Mouse (Mus musculus) inflammation-experienced regulatory T-cells (primary cell): ENCODE measurements around the gene 2310033P09Rik. TPM values are rescaled to one million over a fixed set of nuclear protein-coding genes. Genes with fewer than 3 reads are reported as not detected.

Experiments used
- polyA plus RNA-seq, 2 experiments: library from polyadenylated mRNA; unstranded; fragments of 100-300 nt; shearing (Covaris generic); gene quantifications; one replicate each; pipeline ENCODE4 v1.2.1; 2017

The 2310033P09Rik gene
- polyA plus RNA-seq: 10 to 100 TPM; 36.5 to 39.7 TPM

GRCm38 (mm10) chr11:59208153-59208831, at the start of gene 2310033P09Rik:
TSS of gene 2310033P09Rik (plus strand) at chr11:59208321.

GRCm38 (mm10) chr11:59163255-59164236, 44.6 kb upstream of the 2310033P09Rik start, which contains the start of gene Iba57:
TSS of gene Iba57 (minus strand) at chr11:59163739.

GRCm38 (mm10) chr11:59182864-59183331, 25.2 kb upstream of the 2310033P09Rik start, which contains the start of gene Gjc2:
TSS of gene Gjc2 (minus strand) at chr11:59183213.

GRCm38 (mm10) chr11:59192059-59192386, 16.1 kb upstream of the 2310033P09Rik start, which contains the start of gene Guk1:
TSS of gene Guk1 (minus strand) at chr11:59192212.

GRCm38 (mm10) chr11:59202081-59202995, 5.8 kb upstream of the 2310033P09Rik start, which contains the start of gene Mrpl55:
TSS of gene Mrpl55 (plus strand) at chr11:59202486.

GRCm38 (mm10) chr11:59228122-59228953, 20.2 kb downstream of the 2310033P09Rik start, which contains the start of gene Arf1:
TSS of gene Arf1 (minus strand) at chr11:59228270.

Other genes with a start within 250 kb of the 2310033P09Rik start
- 10 to 100 TPM; 46.7 to 64.0 TPM for gene Trim11, start 230.2 kb upstream of the 2310033P09Rik start, polyA plus RNA-seq
- gene Obscn, start 71.9 kb upstream of the 2310033P09Rik start, polyA plus RNA-seq: under 1 TPM; 0.04 to 0.36 TPM
- gene Iba57, start 44.6 kb upstream of the 2310033P09Rik start, polyA plus RNA-seq: 10 to 100 TPM in 1 of 2 experiments, 1 to 10 TPM in 1; 5.9 to 12.6 TPM
- not detected for gene Gjc2, start 25.1 kb upstream of the 2310033P09Rik start, polyA plus RNA-seq
- 10 to 100 TPM; 82.2 to 88.9 TPM for gene Guk1, start 16.1 kb upstream of the 2310033P09Rik start, polyA plus RNA-seq
- 10 to 100 TPM; 38.2 to 50.2 TPM for gene Mrpl55, start 5.8 kb upstream of the 2310033P09Rik start, polyA plus RNA-seq
- gene Arf1, start 19.9 kb downstream of the 2310033P09Rik start, polyA plus RNA-seq: 100 to 1,000 TPM; 430 to 471 TPM
- 1 to 10 TPM in 1 of 2 experiments, under 1 TPM in 1; 0.39 to 1.2 TPM for gene Wnt3a, start 82.4 kb downstream of the 2310033P09Rik start, polyA plus RNA-seq
- gene Wnt9a, start 98.6 kb downstream of the 2310033P09Rik start, polyA plus RNA-seq: not detected
- 1 to 10 TPM in 1 of 2 experiments, under 1 TPM in 1; 0.12 to 2.2 TPM for gene Prss38, start 167.3 kb downstream of the 2310033P09Rik start, polyA plus RNA-seq
- gene Jmjd4, start 241.7 kb downstream of the 2310033P09Rik start, polyA plus RNA-seq: 10 to 100 TPM; 11.6 to 17.4 TPM
- 10 to 100 TPM; 49.6 to 49.7 TPM for gene Snap47, start 242.9 kb downstream of the 2310033P09Rik start, polyA plus RNA-seq